Mouse (Mus musculus) hindbrain, embryonic 13.5 days (tissue): ENCODE measurements around the gene Icos. TPM values are rescaled to one million over a fixed set of nuclear protein-coding genes. Genes with fewer than 3 reads are reported as not detected.

ENCODE experiments used
- ATAC-seq: fragments of 200-750 bp; cut with Nextera tagmentation; 2 replicates; pipeline ENCODE4 v1.8.0; 2017; ENCODE audit warnings: moderate TSS enrichment; ENCODE audit not compliant: low FRiP score
- H3K27ac ChIP-seq: fragments of 300-500 bp; sonication (generic); 2 replicates; pipeline ENCODE4 v1.5.1; 2015; ENCODE audit warnings: inconsistent platforms, mild to moderate bottlenecking, moderate library complexity
- H3K27me3 ChIP-seq: fragments of 300-500 bp; sonication (generic); 2 replicates; pipeline ENCODE4 v1.6.1; 2015; ENCODE audit warnings: mild to moderate bottlenecking, inconsistent platforms
- H3K36me3 ChIP-seq: fragments of 300-500 bp; sonication (generic); 2 replicates; pipeline ENCODE4 v1.6.1; 2015; ENCODE audit warnings: mild to moderate bottlenecking, inconsistent platforms
- H3K4me1 ChIP-seq: fragments of 300-500 bp; sonication (generic); replicated peaks from 2 replicates; pipeline ENCODE4 v1.6.1; 2015; ENCODE audit warnings: inconsistent platforms
- H3K4me2 ChIP-seq: fragments of 300-500 bp; sonication (generic); 2 replicates; pipeline ENCODE4 v1.6.1; 2015; ENCODE audit warnings: inconsistent platforms, mild to moderate bottlenecking, moderate library complexity
- H3K4me3 ChIP-seq: fragments of 300-500 bp; sonication (generic); 2 replicates; pipeline ENCODE4 v1.5.1; 2015; ENCODE audit warnings: mild to moderate bottlenecking, inconsistent platforms
- H3K9ac ChIP-seq: fragments of 300-500 bp; sonication (generic); 2 replicates; pipeline ENCODE4 v1.6.1; 2015; ENCODE audit warnings: mild to moderate bottlenecking, inconsistent platforms
- H3K9me3 ChIP-seq: fragments of 300-500 bp; sonication (generic); 2 replicates; pipeline ENCODE4 v1.6.1; 2016; ENCODE audit warnings: inconsistent platforms
- WGBS: fragments of 180-500 bp; shearing (Covaris S2); methylation state at CpG from one replicate; pipeline ENCODE4 v1.1.7; 2015; 5-methylcytosine and 5-hydroxymethylcytosine counted together
- polyA plus RNA-seq: library from polyadenylated mRNA; unstranded; fragments of >200 nt; fragmentation: Nextera tagmentation; extraction: Ambion mirVana; gene quantifications from 2 replicates; pipeline ENCODE4 v1.2.1, GENCODE M21; 2015

Gene Icos
- polyA plus RNA-seq, 1 experiment from 2014 or later, result 0.08 TPM

DNA sequence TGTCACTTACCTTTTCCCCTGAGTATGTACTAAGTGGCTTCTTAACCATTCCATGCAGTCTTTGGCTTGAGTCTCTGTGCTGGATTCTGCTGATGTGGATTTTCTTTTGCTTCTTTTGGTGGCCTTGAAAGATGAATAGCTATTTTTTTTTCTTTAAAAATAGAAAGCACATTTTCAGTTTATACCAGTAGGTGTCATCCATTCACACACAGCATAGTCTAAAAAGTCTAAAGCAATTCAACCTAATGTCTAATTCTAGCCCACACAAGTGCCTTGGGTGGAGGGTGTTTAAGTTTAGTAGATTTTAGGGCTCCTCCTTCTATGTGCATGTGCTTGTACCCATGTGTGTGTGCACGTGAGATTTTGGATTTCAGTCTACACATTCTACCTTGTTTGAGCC, 6.9 kb upstream of the Icos start:
- no peaks in the 10 kb centered on the region for H3K36me3 ChIP-seq
- 88% methylated on average over 1 of the region's 1 CpGs for WGBS
- no peaks in the 10 kb centered on the region for H3K27me3 ChIP-seq
- no peaks in the 10 kb centered on the region for H3K9me3 ChIP-seq
- no peak overlapping the region for H3K4me3 ChIP-seq
- H3K4me2 ChIP-seq, result no peak overlapping the region
- H3K9ac ChIP-seq, result no peak overlapping the region
- H3K27ac ChIP-seq, result no peak overlapping the region
- no peak for ATAC-seq
- no peaks in the 10 kb centered on the region for H3K4me1 ChIP-seq

DNA sequence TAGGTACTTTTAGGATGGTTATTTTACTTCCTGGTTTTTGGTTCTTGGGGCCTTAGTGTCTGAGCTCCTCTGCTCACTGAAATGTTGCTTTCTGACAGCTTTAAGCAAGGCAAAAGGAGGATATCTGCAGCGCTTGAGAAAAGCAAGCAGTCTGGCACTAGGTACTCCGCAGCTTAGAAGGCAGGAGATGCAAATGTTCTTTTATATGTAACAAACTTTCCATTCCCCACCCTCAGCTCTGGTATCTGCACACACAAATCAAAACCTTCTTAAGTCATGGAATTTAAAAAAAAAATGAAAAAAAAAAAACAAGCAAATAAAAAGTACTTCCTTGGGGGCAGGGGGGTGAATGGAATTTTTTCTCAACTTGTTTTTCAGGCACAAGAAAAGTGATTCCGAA, 3.5 kb upstream of the Icos start:
- H3K4me2 ChIP-seq, result no peak overlapping the region
- no peak overlapping the region for H3K4me3 ChIP-seq
- no peak for ATAC-seq
- H3K9me3 ChIP-seq, result no peaks in the 10 kb centered on the region
- H3K27me3 ChIP-seq, result no peaks in the 10 kb centered on the region
- 81% methylated on average over 3 of the region's 3 CpGs for WGBS
- 0 out of 2 replicates have a peak, but pooled peaks cover 3% of the 10 kb centered on the region for H3K4me1 ChIP-seq
- H3K36me3 ChIP-seq, result no peaks in the 10 kb centered on the region
- H3K27ac ChIP-seq, result no peak overlapping the region
- no peak overlapping the region for H3K9ac ChIP-seq

GRCm38 (mm10) chr1:60975646-60976294, 2.0 kb upstream of the Icos start:
- H3K36me3 ChIP-seq, result no peaks in the 10 kb centered on the region
- no peak overlapping the region for H3K4me2 ChIP-seq
- H3K27me3 ChIP-seq, result no peaks in the 10 kb centered on the region
- no peaks in the 10 kb centered on the region for H3K9me3 ChIP-seq
- no peak overlapping the region for H3K4me3 ChIP-seq
- 0 out of 2 replicates have a peak, but pooled peaks cover 4% of the 10 kb centered on the region for H3K4me1 ChIP-seq
- 93% methylated on average over 5 of the region's 5 CpGs for WGBS
- no peak for ATAC-seq
- no peak overlapping the region for H3K9ac ChIP-seq
- no peak overlapping the region for H3K27ac ChIP-seq

DNA sequence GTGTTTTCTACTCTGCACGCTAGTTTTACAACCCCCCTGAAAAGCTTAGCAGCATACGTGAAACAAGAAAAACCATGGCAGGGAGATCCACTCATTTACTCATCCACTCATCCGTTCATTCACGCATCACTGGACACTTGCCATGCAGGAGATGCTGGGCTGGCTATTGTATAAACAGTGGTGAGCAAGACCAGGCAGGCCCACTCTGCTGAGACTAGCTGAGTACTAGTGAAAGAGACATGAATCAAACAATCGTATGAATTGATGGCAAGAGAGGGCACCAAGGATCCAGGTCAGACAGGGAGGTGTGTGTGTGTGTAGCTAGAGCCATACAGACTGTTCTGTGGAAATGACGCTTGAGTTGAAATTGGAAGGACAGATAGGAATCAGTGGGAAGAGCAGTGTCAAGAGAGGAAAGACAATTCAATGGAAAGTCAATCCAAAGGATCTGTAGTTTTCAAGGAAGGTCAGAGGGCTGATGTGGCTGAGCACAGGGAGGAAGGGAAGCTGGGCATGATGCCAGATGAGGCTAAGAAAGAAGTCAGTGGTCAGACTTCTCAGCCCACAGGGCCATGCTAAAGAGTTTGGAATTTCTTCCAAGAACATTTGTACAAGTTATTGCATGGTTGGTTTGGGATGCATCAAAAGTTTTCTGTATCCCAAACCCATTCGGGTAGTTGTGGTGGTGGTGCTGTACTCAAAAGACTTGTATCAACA, 1.6 kb downstream of the Icos start:
- Histone ChIP-seq H3K9me3 (no peaks in the 10 kb centered on the region), H3K4me1 (0 out of 2 replicates have a peak, but pooled peaks cover 4% of the 10 kb centered on the region), H3K27me3 (no peaks in the 10 kb centered on the region), H3K27ac (no peak overlapping the region), H3K9ac (no peak overlapping the region), H3K4me3 (no peak overlapping the region), H3K36me3 (no peaks in the 10 kb centered on the region), H3K4me2 (no peak overlapping the region)
- ATAC-seq, result no peak
- WGBS, result 46% methylated on average over 7 of the region's 7 CpGs

GRCm38 (mm10) chr1:60979843-60980235, 2.1 kb downstream of the Icos start:
- 83% methylated on average over 2 of the region's 2 CpGs for WGBS
- Histone ChIP-seq H3K27ac (no peak overlapping the region), H3K4me3 (no peak overlapping the region), H3K4me2 (no peak overlapping the region), H3K36me3 (no peaks in the 10 kb centered on the region), H3K9ac (no peak overlapping the region), H3K27me3 (no peaks in the 10 kb centered on the region), H3K4me1 (0 out of 2 replicates have a peak, but pooled peaks cover 4% of the 10 kb centered on the region), H3K9me3 (no peaks in the 10 kb centered on the region)
- ATAC-seq, result no peak

GRCm38 (mm10) chr1:60985075-60985474, 7.3 kb downstream of the Icos start:
- Histone ChIP-seq H3K4me3 (no peak overlapping the region), H3K4me2 (no peak overlapping the region), H3K4me1 (no peaks in the 10 kb centered on the region), H3K27ac (0 out of 2 replicates have a peak overlapping the region, but pooled peaks have one; percentile 12), H3K9me3 (no peaks in the 10 kb centered on the region), H3K36me3 (no peaks in the 10 kb centered on the region), H3K9ac (no peak overlapping the region), H3K27me3 (no peaks in the 10 kb centered on the region)
- ATAC-seq, result no peak
- WGBS, result 49% methylated on average over 2 of the region's 2 CpGs

- H3K9ac ChIP-seq, result no peak overlapping the region
- H3K9me3 ChIP-seq, result no peaks in the 10 kb centered on the region
- H3K4me1 ChIP-seq, result no peaks in the 10 kb centered on the region
- ATAC-seq, result no peak
- H3K4me2 ChIP-seq, result no peak overlapping the region
- no peaks in the 10 kb centered on the region for H3K27me3 ChIP-seq
- H3K36me3 ChIP-seq, result no peaks in the 10 kb centered on the region
- 87% methylated on average over 5 of the region's 5 CpGs for WGBS
- no peak overlapping the region for H3K27ac ChIP-seq
- H3K4me3 ChIP-seq, result no peak overlapping the region
These were observed 8.4 kb downstream of the Icos start for GRCm38 (mm10) chr1:60986141-60986540.

DNA sequence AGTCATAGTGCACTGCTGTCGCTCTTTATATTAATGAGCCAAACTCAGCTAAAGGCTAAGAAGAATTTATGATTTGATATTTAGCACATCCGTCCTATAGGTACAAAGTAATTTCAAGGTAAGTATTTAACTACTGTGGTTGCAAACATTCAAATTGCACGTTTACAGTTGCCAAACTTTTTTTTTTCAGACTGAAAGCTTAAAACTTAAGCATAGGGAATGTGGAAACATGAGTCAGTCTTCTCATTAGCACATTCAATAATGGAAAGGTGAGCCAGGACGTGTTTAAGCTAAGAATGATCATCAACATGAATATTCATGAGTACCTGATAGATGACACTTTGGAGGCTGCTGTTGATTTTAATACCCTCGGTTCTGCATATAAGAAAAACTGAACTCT, 11.4 kb downstream of the Icos start:
- no peak overlapping the region for H3K4me3 ChIP-seq

GRCm38 (mm10) chr1:60990305-60990704, 12.6 kb downstream of the Icos start:
- no peak overlapping the region for H3K9ac ChIP-seq
- 67% methylated on average over 8 of the region's 8 CpGs for WGBS
- H3K27ac ChIP-seq, result no peak overlapping the region
- ATAC-seq, result no peak
- no peak overlapping the region for H3K4me2 ChIP-seq
- H3K4me3 ChIP-seq, result no peak overlapping the region
- no peaks in the 10 kb centered on the region for H3K36me3 ChIP-seq
- H3K9me3 ChIP-seq, result no peaks in the 10 kb centered on the region
- H3K4me1 ChIP-seq, result no peaks in the 10 kb centered on the region
- H3K27me3 ChIP-seq, result no peaks in the 10 kb centered on the region

More for the DNA sequence above, 11.4 kb downstream of the Icos start:
- no peaks in the 10 kb centered on the region for H3K9me3 ChIP-seq
- no peaks in the 10 kb centered on the region for H3K4me1 ChIP-seq
- H3K4me2 ChIP-seq, result no peak overlapping the region
- H3K9ac ChIP-seq, result no peak overlapping the region
- ATAC-seq, result no peak
- WGBS, result 78% methylated on average over 5 of the region's 5 CpGs
- H3K27ac ChIP-seq, result no peak overlapping the region
- H3K27me3 ChIP-seq, result no peaks in the 10 kb centered on the region
- H3K36me3 ChIP-seq, result no peaks in the 10 kb centered on the region

DNA sequence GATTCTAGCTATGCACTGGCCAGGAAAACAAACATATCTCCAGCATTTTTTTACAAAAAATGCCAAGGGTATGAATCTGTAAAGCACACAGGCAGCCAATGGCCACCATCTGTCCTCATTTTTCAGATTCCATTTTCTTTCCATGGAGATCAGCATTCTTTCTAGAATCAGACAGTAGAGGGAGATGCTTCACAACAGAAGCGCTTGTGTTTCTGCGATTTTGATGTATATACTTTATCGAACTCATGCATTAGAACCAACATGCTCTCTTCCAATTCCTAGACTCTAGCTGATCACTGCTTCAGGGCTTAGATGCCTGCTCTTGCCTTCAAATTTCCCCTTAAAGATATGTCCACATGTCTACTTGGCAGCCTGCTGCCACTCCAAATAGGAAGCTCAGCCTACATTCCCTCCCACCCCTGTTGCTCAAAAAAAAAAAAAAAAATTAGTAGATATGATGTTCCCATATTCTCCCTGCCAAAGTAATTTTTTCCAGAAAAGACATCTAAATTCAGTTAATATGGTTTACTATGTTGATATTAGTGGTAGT, 20.4 kb downstream of the Icos start:
- 71% methylated on average over 3 of the region's 3 CpGs for WGBS
- H3K9ac ChIP-seq, result no peak overlapping the region
- H3K36me3 ChIP-seq, result no peaks in the 10 kb centered on the region

DNA sequence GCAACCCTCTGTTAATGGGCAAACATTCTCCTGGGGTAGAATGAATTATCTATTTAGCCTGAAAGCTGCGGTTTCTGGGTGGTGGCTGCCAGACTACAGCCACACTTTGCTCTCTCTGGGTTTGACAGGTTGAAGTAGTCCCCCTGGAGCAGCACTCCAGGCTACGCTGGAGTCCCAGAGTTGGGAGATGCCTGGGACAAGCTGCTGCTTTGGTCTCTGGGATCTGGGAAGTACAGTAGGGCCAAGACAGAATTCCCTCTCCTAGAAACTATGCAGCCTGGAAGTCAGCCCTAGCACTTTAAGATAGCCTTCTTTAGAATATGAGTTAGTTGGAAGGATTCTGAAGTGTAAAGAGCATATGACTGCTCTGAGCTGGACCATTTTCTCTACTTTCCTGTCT, 21.0 kb downstream of the Icos start:
- Histone ChIP-seq H3K4me2 (no peak overlapping the region), H3K36me3 (no peaks in the 10 kb centered on the region), H3K4me1 (peaks cover 3% of the 10 kb centered on the region), H3K27me3 (no peaks in the 10 kb centered on the region), H3K9me3 (no peaks in the 10 kb centered on the region), H3K9ac (no peak overlapping the region), H3K4me3 (no peak overlapping the region), H3K27ac (no peak overlapping the region)
- WGBS, result 53% methylated on average over 2 of the region's 2 CpGs
- ATAC-seq, result no peak

More for the DNA sequence above, 20.4 kb downstream of the Icos start:
- ATAC-seq, result no peak
- no peaks in the 10 kb centered on the region for H3K9me3 ChIP-seq
- H3K4me2 ChIP-seq, result no peak overlapping the region
- H3K27ac ChIP-seq, result no peak overlapping the region
- no peak overlapping the region for H3K4me3 ChIP-seq
- H3K4me1 ChIP-seq, result peaks cover 3% of the 10 kb centered on the region
- H3K27me3 ChIP-seq, result no peaks in the 10 kb centered on the region

- Histone ChIP-seq H3K9me3 (no peaks in the 10 kb centered on the region), H3K9ac (no peak overlapping the region), H3K36me3 (no peaks in the 10 kb centered on the region), H3K27ac (no peak overlapping the region), H3K4me1 (peaks cover 3% of the 10 kb centered on the region), H3K4me2 (no peak overlapping the region), H3K4me3 (no peak overlapping the region), H3K27me3 (no peaks in the 10 kb centered on the region)
- ATAC-seq, result no peak
- 87% methylated on average over 7 of the region's 7 CpGs for WGBS
These were observed 24.1 kb downstream of the Icos start for GRCm38 (mm10) chr1:61001786-61002354.
